Mouse (Mus musculus): ENCODE results near the gene Endod1.

Gene Endod1

DNA sequence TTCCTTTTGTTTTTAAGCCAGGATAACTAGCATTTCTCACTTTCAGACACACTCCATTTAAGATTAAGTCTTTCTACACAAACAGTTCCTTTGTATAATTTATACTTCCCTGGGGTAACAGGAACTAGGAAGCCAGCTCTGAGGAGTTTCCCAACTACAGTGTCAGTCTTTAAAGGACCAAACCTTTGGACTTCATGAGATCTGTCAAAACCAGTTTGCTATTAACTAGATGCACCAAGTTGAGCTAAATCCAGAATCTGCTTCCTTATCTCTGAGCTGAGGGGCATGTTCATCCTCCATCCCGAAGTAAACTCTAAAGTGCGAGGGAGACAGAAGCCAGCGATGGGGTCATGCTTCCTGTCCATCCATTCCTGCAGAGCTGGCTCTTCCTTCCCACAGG lies 74.0 kb downstream of the Endod1 start:
- no peak for DNase-seq

- no peak for DNase-seq
Observed at GRCm38 (mm10) chr9:14304262-14304968, 76.9 kb downstream of the Endod1 start.

Measured in cerebellum, adult 8-10 months (tissue).